Mouse (Mus musculus): Measurements from ENCODE around the gene Ppfibp1.

Gene Ppfibp1

DNA sequence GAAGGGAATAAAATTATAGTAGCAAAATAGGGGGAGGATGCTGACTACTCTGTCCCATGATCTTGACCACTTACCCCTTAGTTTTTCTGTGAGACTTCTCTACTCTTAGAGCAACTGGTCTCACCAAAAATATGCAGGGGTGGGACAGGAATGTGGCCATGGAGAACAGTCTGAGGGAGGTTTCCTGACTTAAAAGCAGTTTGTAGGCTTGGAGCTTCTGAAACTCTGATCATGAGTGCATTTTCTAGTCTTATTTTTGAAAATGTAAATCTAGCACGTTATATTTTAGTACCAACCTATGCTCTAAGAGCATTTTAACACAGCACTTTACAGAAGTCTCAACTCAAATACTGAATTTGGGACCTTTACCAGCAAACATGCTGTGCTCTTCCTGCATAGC, 70.4 kb downstream of the Ppfibp1 start:
- DNase-seq (ENCODE audit: low spot score in 2 of 2), result no peak

DNA sequence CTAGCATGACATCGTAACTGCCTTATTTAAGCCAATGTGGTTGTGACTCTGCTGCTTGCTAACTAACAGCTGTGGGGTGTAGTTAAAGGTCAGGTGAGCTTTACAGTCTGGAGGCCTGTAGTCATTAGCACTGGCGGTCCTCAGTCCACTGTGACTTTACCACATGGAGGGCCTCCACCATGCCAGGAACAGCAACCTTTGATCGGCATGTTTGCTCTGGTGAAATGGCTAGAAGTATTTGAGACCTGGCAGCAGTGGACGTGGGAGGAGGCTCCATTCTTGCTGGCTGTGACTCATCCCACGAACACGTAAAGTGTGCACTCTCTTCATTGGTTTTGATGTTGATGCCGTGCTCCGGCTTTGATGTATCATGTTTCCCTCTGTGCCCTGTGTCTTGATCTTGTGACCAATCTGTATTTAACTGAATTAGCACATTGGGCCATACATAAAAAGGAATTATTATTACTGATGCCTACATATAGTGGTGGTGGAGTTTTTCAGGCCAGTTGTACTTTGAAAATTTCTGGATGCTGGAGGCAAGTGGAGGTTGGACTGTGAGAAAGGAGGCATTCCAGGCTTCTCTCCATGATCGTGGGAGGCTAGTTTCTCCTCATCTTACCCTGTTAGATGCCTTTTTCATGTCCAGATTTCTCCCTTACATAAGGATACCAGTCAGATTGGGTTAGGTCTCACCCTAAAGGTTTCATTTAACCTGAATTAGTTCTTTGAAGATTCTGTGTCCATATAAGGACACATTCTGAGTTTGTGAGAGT, 71.8 kb downstream of the Ppfibp1 start:
- no peak for DNase-seq (ENCODE audit: low spot score in 2 of 2)

DNA sequence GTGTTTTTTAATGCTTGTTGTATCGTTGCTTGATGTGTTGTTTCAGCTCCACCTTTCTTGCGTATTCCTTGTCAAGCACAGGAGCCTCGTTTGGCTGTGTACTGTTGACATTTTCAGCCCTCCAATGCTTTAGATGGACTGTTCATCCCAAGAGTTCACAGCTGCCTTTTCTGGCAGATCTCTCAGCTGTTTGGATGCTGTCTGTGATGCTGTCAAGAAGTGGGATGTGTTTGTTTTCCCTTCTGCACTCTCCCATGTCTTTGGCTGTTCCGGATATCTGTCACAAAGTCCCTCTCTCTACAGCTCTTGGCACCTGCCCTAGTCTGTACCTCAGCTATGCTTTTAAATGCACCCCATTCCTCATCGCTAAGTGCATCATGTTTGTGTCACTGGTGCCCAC, 72.7 kb downstream of the Ppfibp1 start:
- no peak for DNase-seq (ENCODE audit: low spot score in 2 of 2)

DNA sequence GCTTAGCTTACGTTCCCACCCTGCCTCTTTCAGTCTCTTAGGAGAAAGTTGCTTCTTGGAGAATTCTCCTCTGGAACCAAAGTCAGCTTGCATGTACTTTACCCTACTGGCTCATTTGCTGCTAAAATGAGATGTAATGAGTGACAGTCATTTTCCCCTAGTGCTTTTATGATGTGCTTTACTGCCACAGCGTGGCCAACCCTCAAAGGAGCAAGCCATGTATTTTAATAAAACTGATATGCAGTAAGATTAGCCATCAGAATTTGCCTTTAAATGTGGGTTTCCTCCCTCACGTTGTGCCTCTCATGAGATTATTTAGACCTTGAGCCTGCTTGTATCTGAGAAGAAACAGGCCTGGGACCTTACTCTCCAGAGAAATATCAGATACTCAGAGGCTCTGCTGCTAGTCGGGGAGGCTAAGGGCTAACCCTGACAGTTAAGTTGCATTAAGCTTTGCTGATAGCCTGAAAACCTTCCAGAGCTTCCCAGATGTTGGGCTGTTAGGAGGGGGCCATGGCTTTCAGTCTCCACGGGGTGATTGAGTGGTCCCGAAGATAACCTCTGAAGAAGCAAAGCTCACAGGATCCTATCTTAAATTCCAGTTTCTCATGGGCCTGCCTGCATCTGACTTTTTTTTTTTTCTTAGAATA, 73.7 kb downstream of the Ppfibp1 start:
- no peak for DNase-seq (ENCODE audit: low spot score in 2 of 2)

DNA sequence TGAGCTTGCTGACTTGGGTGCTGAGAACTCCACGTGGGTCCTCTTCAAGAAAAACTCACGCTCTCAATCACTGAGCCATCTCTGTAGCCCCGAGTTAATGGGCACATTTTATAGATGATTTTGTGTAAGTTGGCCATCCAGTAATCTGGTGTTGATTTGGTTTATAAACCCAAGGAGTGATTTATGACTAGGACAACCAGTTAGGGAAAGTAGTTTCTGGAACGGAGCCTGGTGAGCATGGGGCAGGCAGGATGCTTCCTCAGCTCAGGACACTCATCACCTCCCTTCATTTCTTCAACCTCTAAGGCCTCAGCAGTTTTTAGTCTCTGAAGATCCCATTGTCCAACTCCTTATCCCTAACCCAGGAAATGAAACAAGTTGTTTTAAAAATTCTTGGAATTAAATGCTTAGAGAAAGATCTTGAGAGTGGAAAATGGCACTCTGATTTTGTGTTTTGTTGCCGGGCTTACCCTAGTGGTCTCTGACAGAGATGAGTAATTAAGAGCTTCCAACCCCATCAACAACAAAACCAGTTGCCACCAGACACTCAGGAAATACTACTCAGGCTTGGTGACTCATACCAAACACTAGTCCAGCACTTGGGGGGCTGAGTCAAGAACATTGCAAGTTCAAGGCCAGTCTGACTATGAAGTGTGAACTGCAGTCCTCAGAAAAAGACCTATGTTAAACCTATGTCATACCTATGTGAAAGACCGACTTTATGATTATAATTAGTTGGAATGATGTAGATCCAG, 75.3 kb downstream of the Ppfibp1 start:
- no peak for DNase-seq (ENCODE audit: low spot score in 2 of 2)

DNA sequence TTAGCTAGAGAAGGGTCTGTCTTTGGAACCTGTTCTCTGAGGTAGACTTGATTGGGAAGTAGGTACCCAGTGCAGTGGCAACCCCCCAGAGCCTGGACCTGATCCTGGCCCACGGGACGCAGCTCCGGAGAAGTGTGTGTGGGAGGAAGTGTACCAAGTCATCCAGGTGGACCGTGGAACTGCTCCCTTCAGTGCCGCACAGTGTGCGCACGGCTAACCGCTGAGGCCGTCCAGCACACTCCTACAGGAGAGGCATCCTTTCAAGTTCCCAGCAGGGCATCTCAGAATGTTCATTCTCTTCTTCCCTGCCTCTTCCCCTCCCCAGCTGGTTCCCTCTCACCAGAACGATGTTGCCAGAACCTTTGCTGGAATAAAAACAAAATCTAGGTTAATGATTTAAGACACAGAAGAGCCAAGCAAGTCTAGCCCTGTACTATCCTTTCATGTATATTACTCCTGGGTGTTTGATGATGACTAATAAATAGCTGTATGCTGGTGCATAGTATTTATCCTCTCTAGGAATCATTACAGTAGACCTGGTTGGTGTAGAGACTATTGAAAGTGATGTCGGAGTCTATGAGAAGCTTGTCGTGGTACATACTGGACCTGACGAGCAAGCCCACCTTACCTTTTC, 77.0 kb downstream of the Ppfibp1 start:
- no peak for DNase-seq (ENCODE audit: low spot score in 2 of 2)

DNA sequence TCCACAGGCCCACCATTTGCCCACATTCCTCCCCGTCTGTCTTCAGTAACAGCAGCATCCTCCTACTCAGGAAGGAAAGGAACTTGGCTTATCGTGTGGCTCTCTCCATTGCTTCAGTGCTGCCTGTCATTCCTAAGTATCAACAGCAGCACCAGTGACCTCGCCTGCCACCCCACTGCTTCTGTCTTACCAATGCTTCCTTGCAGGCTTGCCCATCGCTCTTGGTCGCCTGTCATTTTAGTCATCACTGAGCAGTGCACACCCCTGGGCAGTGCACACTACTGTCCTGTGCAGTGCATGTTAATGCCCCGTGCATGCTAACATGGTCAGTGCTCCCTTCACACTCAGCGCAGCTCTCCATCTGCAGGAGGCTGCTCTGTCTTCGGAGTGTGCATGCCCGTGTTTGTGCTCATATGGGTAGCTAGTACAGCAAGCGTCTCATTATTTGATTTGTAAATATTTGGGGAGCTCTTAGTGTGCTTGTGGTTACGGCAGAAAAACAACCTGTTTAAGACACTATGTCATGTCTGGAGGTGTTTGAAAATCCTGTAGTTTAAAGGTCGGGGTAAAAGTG, 78.2 kb downstream of the Ppfibp1 start:
- no peak for DNase-seq (ENCODE audit: low spot score in 2 of 2)

DNA sequence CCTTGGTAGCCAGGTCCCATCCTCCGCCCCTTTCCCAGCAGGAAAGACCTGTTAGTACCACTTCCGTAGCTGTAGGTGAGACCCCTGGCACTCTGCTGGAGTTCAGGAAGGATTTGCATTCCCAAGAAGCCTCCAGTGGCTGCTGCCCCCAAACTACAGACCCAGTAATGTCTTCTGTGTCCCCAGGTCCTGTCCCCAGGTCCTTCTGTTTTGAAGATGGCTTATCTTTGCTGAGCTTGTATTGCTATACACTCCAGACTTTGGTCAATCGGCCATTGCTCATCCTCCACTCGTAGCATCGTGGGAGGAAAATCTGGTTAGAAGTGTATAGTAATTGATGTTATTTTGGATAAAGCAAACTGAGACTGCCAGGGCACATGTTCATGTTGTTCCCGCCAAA, 79.5 kb downstream of the Ppfibp1 start:
- no peak for DNase-seq (ENCODE audit: low spot score in 2 of 2)

DNA sequence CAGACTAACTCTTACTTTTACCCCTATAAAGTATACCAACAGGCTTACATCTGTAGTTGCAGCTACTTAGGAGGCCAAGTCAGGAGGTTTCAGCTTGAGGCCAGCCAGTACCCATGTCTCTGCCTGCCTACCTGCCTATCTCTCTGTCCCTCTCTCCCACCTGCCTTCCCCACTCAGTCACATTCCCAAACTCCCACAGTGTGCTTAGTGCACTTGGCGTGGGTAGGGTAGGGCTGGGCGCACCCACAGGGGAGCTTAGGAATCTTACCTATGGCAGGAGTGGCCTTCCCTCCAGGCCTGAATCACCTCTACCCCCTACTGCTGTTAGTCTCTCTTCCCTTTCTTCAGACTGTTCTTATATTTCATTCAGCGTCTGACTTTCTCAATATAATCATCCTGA, 82.5 kb downstream of the Ppfibp1 start:
- no peak for DNase-seq (ENCODE audit: low spot score in 2 of 2)

DNA sequence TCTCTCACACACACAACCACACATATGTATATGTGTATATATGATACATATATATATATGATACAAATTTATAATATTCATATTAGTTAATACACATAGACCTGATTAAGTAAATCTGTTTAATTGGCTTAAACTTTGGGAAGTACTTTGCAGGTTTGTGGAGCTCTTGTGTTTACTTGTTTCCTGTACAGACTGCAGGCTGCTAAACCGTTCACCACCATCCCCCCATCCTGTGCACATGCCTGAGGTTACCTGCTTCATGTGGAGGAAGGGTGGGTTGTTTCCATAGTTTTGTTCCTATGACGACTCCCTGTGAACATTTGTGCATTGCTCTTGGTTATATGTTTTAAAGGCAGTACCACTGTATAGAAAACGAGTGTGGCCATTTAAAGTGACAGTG, 83.1 kb downstream of the Ppfibp1 start:
- DNase-seq (ENCODE audit: low spot score in 2 of 2), result no peak

DNA sequence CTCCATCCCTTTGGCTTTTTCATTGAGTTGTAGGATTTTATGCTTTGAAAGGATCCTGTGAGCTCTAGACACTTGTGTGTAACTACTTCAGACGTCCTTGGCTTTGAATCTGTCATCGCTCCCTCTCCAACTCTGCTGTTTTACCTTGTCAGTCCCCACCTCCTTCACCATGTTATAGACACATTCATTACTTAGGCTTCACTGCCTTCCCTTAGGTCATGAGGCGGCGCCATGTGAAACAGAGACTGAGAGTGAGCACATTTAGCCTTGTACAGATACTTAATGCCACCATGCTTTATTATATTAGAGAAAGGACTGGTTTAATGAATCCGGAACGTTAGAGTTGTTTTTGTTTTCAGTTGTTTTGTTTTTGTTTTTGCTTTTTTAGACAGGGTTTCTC, 83.7 kb downstream of the Ppfibp1 start:
- no peak for DNase-seq (ENCODE audit: low spot score in 2 of 2)

DNA sequence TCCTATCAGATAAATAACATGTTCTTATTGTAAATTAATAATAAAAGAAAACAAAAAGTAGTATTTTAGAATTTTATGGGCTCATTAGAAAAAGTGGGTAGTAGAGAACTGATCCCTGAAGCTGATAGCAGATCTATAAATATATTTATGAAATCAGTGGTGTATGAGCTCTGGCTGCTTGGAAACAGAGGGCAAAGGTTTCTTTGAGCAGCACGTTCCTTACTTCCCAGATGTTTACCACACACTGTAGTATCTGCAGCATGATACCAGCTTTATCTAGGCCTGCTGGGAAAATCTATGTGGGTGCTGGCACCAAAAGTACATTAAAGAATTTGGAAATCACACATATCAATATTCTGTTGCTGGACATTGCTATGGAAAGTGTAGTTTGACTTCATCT, 84.5 kb downstream of the Ppfibp1 start:
- DNase-seq (ENCODE audit: low spot score in 2 of 2), result no peak

DNA sequence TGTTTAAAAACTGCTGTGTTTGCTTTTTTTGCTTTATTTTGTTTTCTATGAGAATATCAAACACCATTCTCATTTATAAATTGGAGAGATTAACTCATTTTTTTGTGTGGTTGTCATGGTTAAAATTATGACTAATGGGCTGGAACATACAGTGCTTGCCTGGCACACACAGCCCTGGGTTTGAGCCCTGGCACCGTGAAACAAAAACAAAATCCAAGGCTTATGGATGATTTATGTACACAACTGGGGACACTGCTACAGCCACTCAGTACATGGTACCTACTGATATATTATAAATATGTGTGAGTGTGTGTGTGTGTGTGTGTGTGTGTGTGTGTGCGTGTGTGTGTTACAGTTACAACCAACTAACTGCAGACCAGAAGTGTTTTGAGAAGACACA, 85.1 kb downstream of the Ppfibp1 start:
- DNase-seq (ENCODE audit: low spot score in 2 of 2), result no peak

DNA sequence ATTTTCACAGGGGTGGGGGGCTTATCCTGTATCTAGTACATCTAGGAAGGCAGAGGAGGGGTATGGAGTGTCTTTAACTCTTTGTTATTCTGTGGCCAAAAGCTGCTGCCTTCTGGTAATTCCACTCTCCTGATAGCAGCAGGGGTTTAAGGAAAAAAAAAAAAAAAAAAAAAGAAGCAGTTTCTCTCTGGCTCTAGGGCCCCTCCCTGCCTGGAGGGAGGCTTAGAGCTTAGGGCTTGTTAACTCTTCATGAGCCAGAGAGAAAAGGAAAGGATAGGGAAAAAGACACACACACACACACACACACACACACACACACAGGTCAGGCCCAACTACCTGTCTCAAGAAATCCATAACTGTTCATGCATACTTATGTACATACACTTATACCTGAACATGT, 85.5 kb downstream of the Ppfibp1 start:
- no peak for DNase-seq (ENCODE audit: low spot score in 2 of 2)

DNA sequence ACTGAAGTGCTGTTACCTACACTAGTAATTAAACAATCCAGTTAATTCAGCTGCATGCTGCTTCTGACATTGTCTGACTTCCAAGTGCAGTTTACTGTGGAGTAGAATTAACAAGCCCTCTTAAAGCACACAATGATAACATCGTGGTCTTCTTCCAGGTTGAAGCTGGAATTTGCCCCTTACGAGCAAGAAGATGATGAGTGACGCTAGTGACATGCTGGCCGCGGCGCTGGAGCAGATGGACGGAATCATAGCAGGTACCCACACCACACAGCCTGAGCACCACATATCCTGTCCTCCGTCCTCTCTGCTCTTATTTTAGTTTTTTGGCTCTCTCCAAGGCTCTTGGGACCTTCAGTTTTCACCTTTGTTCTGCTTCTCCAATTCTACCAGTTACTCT, 88.2 kb downstream of the Ppfibp1 start:
- DNase-seq (ENCODE audit: low spot score in 2 of 2), result no peak

DNA sequence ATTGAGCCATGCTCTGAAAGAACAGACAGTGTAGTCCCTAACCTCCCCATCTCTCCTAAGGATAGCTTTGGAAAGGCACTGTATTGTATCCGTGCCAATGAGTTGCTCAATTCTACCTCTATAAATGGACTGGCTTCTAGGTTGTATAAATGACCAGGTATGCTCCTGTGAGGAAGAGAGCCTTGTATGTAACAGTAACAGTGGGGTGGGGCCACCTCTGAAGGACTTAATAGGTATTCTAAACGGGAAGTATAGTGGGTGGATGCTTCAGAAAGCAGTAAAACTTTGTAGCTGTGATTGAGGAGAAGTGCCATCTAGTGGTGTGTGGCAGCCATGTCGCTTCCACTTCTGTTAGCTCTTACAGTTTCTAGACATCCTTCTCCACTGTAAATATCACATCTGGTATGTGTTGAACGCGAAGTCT, 90.4 kb downstream of the Ppfibp1 start:
- DNase-seq (ENCODE audit: low spot score in 2 of 2), result no peak

DNA sequence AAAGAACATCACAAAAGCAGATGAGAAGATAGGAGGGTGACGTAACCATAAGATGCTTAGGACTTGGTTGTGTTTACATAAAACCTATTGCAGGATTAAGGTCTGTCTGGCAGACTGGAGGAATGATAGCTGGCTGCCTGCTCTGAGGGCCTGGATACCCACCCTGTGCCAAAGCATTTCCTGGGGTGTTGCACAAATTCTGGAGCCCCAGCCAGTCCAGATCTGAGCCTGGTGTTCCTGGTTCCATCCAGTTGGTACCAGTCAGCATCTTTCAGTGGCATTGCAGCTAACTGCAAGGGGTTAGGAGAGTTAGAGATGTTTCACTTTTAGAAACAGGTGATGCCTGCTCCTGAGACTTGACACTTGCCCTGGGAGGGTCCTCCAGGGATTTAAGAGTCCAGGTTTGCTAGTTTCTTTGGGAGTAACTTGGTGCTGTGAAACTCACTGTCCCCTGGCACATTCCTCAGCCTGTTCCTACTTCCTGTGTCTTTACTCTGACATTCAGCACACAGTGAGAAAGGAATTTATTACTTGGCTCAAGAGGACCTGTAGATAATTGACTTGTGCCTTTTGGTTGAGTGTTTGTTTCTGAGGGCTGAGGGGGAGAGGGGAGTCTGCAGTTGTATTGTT, 90.9 kb downstream of the Ppfibp1 start:
- no peak for DNase-seq (ENCODE audit: low spot score in 2 of 2)

DNA sequence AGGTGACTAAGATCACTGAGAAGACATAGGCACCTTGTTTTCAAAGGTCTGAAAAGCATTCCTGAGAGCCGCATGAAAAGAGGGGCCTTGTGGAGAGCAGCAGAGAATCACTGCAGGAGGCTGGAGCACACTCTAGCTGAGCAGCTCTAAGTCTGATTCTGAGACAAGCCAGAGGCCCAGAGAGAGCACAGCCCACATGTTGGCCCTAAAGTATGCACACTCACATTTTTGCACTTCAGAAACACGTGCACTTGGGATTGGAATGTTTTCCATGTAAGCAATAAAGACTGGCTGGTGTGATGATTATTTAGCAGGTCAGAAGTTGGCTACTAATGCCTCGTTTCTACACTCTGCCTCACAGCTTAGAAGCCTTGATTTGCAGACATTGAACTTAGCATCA, 91.7 kb downstream of the Ppfibp1 start:
- DNase-seq (ENCODE audit: low spot score in 2 of 2), result no peak

DNA sequence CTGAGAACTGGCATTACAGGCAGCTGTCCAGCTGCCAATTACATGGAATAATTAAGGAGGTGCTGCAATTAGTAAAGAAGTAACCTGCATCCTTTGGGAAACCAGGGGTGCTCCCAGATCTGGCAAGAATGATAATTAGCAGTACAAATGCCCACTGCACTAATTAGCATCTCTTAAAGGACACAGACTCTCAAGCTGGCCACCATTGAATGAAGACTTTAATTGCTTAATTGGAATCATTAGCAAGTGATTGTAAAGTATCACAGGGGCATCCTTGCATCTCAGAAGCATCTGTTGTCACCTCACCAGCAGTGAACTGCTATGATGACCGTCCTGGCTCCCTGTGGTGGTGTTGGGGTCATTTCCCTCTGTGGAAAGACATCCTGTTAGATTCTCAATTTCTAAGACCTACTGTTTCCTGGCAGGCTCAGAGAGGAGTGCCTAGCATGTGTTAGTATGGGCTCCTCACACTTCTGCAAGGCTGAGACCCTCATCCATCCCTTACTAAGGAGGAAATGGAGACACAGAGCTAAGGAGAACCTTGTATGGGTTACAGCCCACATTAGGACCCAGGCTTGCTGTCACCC, 93.1 kb downstream of the Ppfibp1 start:
- DNase-seq (ENCODE audit: low spot score in 2 of 2), result no peak

DNA sequence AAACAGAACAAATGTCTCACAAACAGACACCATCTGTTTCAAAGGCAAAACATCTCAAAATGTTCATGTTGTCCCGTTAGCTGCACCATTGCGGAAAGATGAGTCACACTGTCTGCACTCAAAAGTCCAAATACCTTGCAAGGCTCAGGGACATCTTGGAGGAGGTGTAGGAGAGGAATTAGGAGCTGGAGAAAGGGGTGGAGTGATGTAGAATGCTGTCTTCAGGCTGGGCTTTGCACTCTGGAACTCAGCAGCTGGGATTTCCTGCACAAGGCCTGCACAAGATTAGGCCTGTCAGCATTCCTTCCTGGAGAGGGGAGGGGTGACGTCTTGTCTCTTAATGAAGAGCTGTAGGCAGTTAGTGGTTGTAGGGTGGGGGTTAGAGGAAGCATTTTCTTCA, 96.3 kb downstream of the Ppfibp1 start:
- no peak for DNase-seq (ENCODE audit: low spot score in 2 of 2)

DNA sequence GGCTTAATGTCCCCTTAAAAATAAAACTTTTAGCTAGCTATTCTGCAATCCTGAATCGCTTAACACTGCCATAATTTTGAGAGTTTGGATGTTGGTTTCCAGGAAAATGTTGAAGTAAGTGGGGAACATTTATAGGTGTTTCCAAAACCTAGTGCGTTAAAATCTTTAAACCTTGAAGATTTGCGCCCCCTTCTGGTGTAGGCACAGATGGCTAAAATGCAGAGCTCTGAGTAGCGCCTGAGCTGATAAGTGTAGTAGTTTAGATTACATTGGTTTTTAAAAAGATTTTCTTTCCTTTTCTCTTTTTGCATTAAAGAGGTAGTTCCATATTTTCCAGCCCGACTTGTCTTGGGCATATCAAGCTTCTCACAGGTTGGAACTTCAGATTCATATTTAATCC, 105.9 kb downstream of the Ppfibp1 start:
- peak in 1 of 2 experiments; percentile 18 for DNase-seq (ENCODE audit: low spot score in 2 of 2)
